Mouse (Mus musculus) small intestine, adult 2 months (tissue): ENCODE data around the gene Homez.

Experiments
- CTCF ChIP-seq: fragments of 200-500 bp; IDR thresholded peaks from 2 replicates; pipeline ENCODE4 v1.5.1; 2012; ENCODE audit warnings: low read depth, mild to moderate bottlenecking, control low read depth, inconsistent platforms, low read length, moderate library complexity, mixed read lengths; ENCODE audit not compliant: insufficient replicate concordance, insufficient read length; ENCODE audit errors: extremely low read depth
- POLR2A ChIP-seq: fragments of 200-500 bp; IDR thresholded peaks from 2 replicates; pipeline ENCODE4 v1.6.1; 2012; ENCODE audit warnings: low read depth, mild to moderate bottlenecking, control low read depth, inconsistent platforms, low read length, moderate library complexity

GRCm38 (mm10) chr14:54885309-54885708, 14.5 kb upstream of the Homez start:
- TF ChIP-seq POLR2A = no peak
- TF ChIP-seq CTCF = no peak
